Mouse (Mus musculus): Measurements from ENCODE around the gene Fkbpl. TPM values are rescaled to one million over a fixed set of nuclear protein-coding genes. Genes with fewer than 3 reads are reported as not detected.

The Fkbpl gene
- polyA plus RNA-seq, 1 experiment from 2014 or later = 16.8 TPM

- H3K36me3 ChIP-seq = no peaks in the 10 kb centered on the region
- 87% methylated on average over 4 of the region's 4 CpGs for WGBS
- no peak for DNase-seq (ENCODE audit: low spot score)
- peaks cover 10% of the 10 kb centered on the region; the same call in 1 of the 2 replicates for H3K4me1 ChIP-seq
- peaks cover 30% of the 10 kb centered on the region for H3K27me3 ChIP-seq (ENCODE audit: low read depth, poor library complexity, severe bottlenecking)
- no peak overlapping the region for H3K4me3 ChIP-seq
- no peaks in the 10 kb centered on the region for H3K9me3 ChIP-seq (replicated peaks)
- H3K27ac ChIP-seq (replicated peaks) = no peak overlapping the region
Measured at GRCm38 (mm10) chr17:34680621-34681020, 36.1 kb downstream of the Fkbpl start.

- Histone ChIP-seq H3K4me1 (peaks cover 10% of the 10 kb centered on the region; the same call in 1 of the 2 replicates), H3K4me3 (no peak overlapping the region), H3K27ac (replicated peaks) (no peak overlapping the region), H3K36me3 (no peaks in the 10 kb centered on the region), H3K27me3 (ENCODE audit: low read depth, poor library complexity, severe bottlenecking) (peaks cover 25% of the 10 kb centered on the region), H3K9me3 (replicated peaks) (no peaks in the 10 kb centered on the region)
- no peak for DNase-seq (ENCODE audit: low spot score)
- 83% methylated on average over 17 of the region's 17 CpGs for WGBS
Measured at GRCm38 (mm10) chr17:34681132-34681571, 36.6 kb downstream of the Fkbpl start.

- WGBS = 75% methylated on average over 11 of the region's 11 CpGs
- H3K27ac ChIP-seq (replicated peaks) = no peak overlapping the region; the same call in 1 of the 2 replicates
- no peak overlapping the region for H3K4me3 ChIP-seq
- H3K4me1 ChIP-seq = peaks cover 10% of the 10 kb centered on the region; the same call in 1 of the 2 replicates
- no peaks in the 10 kb centered on the region for H3K9me3 ChIP-seq (replicated peaks)
- peaks cover 22% of the 10 kb centered on the region for H3K27me3 ChIP-seq (ENCODE audit: low read depth, poor library complexity, severe bottlenecking)
- H3K36me3 ChIP-seq = no peaks in the 10 kb centered on the region
- no peak for DNase-seq (ENCODE audit: low spot score)
Measured at GRCm38 (mm10) chr17:34681881-34682536, 37.4 kb downstream of the Fkbpl start.

- peaks cover 20% of the 10 kb centered on the region for H3K27me3 ChIP-seq (ENCODE audit: low read depth, poor library complexity, severe bottlenecking)
- H3K9me3 ChIP-seq (replicated peaks) = 0 out of 2 replicates have a peak, but pooled peaks cover 4% of the 10 kb centered on the region
- 74% methylated on average over 8 of the region's 8 CpGs for whole genome bisulfite sequencing
- H3K27ac ChIP-seq (replicated peaks) = no peak overlapping the region; the same call in 1 of the 2 replicates
- no peak for DNase-seq (ENCODE audit: low spot score)
- H3K4me3 ChIP-seq = no peak overlapping the region
- H3K4me1 ChIP-seq = peaks cover 10% of the 10 kb centered on the region; the same call in 1 of the 2 replicates
- no peaks in the 10 kb centered on the region for H3K36me3 ChIP-seq
Measured at GRCm38 (mm10) chr17:34683179-34683578, 38.6 kb downstream of the Fkbpl start.

GRCm38 (mm10) chr17:34683686-34684220 is 39.2 kb downstream of the Fkbpl start:
- Histone ChIP-seq H3K9me3 (replicated peaks) (0 out of 2 replicates have a peak, but pooled peaks cover 6% of the 10 kb centered on the region), H3K27ac (replicated peaks) (no peak overlapping the region; the same call in 1 of the 2 replicates), H3K4me1 (peaks cover 10% of the 10 kb centered on the region; the same call in 1 of the 2 replicates), H3K36me3 (no peaks in the 10 kb centered on the region), H3K4me3 (no peak overlapping the region), H3K27me3 (ENCODE audit: low read depth, poor library complexity, severe bottlenecking) (peaks cover 16% of the 10 kb centered on the region)
- no peak for DNase-seq (ENCODE audit: low spot score)
- 80% methylated on average over 10 of the region's 10 CpGs for WGBS

GRCm38 (mm10) chr17:34684253-34684893 is 39.8 kb downstream of the Fkbpl start:
- 0 out of 2 replicates have a peak, but pooled peaks cover 7% of the 10 kb centered on the region for H3K9me3 ChIP-seq (replicated peaks)
- H3K4me3 ChIP-seq = no peak overlapping the region
- 83% methylated on average over 9 of the region's 9 CpGs for WGBS

GRCm38 (mm10) chr17:34685120-34686110 is 40.9 kb downstream of the Fkbpl start:
- Histone ChIP-seq H3K4me1 (0 out of 2 replicates have a peak, but pooled peaks cover 4% of the 10 kb centered on the region), H3K4me3 (no peak overlapping the region), H3K36me3 (no peaks in the 10 kb centered on the region), H3K27ac (replicated peaks) (0 out of 2 replicates have a peak overlapping the region, but pooled peaks have one; percentile 17), H3K27me3 (ENCODE audit: low read depth, poor library complexity, severe bottlenecking) (peaks cover 3% of the 10 kb centered on the region), H3K9me3 (replicated peaks) (0 out of 2 replicates have a peak, but pooled peaks cover 7% of the 10 kb centered on the region)
- DNase-seq (ENCODE audit: low spot score) = no peak
- WGBS = 82% methylated on average over 28 of the region's 28 CpGs

More at GRCm38 (mm10) chr17:34684253-34684893, 39.8 kb downstream of the Fkbpl start:
- no peak for DNase-seq (ENCODE audit: low spot score)
- Histone ChIP-seq H3K36me3 (no peaks in the 10 kb centered on the region), H3K27me3 (ENCODE audit: low read depth, poor library complexity, severe bottlenecking) (peaks cover 11% of the 10 kb centered on the region), H3K27ac (replicated peaks) (no peak overlapping the region), H3K4me1 (peaks cover 10% of the 10 kb centered on the region; the same call in 1 of the 2 replicates)

- H3K27ac ChIP-seq (replicated peaks) = no peak overlapping the region
- H3K4me1 ChIP-seq = no peaks in the 10 kb centered on the region
- 95% methylated on average over 7 of the region's 7 CpGs for WGBS
- H3K36me3 ChIP-seq = no peaks in the 10 kb centered on the region
- DNase-seq (ENCODE audit: low spot score) = no peak
- 0 out of 2 replicates have a peak, but pooled peaks cover 7% of the 10 kb centered on the region for H3K9me3 ChIP-seq (replicated peaks)
- no peaks in the 10 kb centered on the region for H3K27me3 ChIP-seq (ENCODE audit: low read depth, poor library complexity, severe bottlenecking)
- H3K4me3 ChIP-seq = no peak overlapping the region
Measured at GRCm38 (mm10) chr17:34688889-34689288, 44.3 kb downstream of the Fkbpl start.

- no peak overlapping the region for H3K27ac ChIP-seq (replicated peaks)
- no peaks in the 10 kb centered on the region for H3K27me3 ChIP-seq (ENCODE audit: low read depth, poor library complexity, severe bottlenecking)
- H3K4me3 ChIP-seq = no peak overlapping the region
- WGBS = 71% methylated on average over 4 of the region's 4 CpGs
- H3K36me3 ChIP-seq = no peaks in the 10 kb centered on the region
- H3K4me1 ChIP-seq = no peaks in the 10 kb centered on the region
- no peak for DNase-seq (ENCODE audit: low spot score)
- H3K9me3 ChIP-seq (replicated peaks) = 0 out of 2 replicates have a peak, but pooled peaks cover 7% of the 10 kb centered on the region
Measured at GRCm38 (mm10) chr17:34690458-34690857, 45.9 kb downstream of the Fkbpl start.

GRCm38 (mm10) chr17:34692906-34693305 is 48.3 kb downstream of the Fkbpl start:
- 58% methylated on average over 7 of the region's 7 CpGs for WGBS
- Histone ChIP-seq H3K36me3 (no peaks in the 10 kb centered on the region), H3K9me3 (replicated peaks) (0 out of 2 replicates have a peak, but pooled peaks cover 5% of the 10 kb centered on the region), H3K27me3 (ENCODE audit: low read depth, poor library complexity, severe bottlenecking) (no peaks in the 10 kb centered on the region), H3K4me1 (no peaks in the 10 kb centered on the region), H3K27ac (replicated peaks) (no peak overlapping the region), H3K4me3 (no peak overlapping the region)
- no peak for DNase-seq (ENCODE audit: low spot score)

Measured in midbrain, embryonic 10.5 days (tissue).